Mouse (Mus musculus) mouse trophoblast stem cell (cell line): ENCODE measurements around the gene Itga7.

Experiments
- in situ Hi-C, 2 experiments: fragments of 300-500 bp; cut with MseI, MboI; formaldehyde crosslinking; loops; 2 replicates in 1 of 2; 3 replicates in 1 of 2; pipeline ENCODE4 v1.15.1; 2025

Gene Itga7

DNA sequence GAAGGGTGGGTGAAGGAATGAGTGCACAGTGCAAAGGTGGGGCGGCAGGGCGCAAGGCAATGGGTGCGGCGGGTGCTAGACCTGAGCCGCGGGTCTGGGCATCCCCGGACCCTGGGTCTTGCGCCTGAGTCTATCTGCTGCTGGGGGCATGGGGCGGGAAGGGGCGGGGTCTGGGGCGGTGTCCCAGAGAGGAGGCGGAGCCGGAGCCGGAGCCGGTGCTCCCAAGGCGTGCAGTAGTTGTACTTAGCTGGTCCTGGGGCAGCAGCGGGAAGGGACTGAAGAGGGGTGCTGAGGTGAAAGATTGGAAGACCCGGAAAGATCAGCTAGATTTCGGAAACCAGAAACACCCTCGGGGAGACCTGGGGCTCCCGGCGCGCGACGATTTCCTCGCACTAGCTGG, at the start of gene Itga7:
TSS of gene Itga7 (plus strand) at position 245 of the 400 bp plus-strand sequence.
- in situ Hi-C loops: no loop called here

DNA sequence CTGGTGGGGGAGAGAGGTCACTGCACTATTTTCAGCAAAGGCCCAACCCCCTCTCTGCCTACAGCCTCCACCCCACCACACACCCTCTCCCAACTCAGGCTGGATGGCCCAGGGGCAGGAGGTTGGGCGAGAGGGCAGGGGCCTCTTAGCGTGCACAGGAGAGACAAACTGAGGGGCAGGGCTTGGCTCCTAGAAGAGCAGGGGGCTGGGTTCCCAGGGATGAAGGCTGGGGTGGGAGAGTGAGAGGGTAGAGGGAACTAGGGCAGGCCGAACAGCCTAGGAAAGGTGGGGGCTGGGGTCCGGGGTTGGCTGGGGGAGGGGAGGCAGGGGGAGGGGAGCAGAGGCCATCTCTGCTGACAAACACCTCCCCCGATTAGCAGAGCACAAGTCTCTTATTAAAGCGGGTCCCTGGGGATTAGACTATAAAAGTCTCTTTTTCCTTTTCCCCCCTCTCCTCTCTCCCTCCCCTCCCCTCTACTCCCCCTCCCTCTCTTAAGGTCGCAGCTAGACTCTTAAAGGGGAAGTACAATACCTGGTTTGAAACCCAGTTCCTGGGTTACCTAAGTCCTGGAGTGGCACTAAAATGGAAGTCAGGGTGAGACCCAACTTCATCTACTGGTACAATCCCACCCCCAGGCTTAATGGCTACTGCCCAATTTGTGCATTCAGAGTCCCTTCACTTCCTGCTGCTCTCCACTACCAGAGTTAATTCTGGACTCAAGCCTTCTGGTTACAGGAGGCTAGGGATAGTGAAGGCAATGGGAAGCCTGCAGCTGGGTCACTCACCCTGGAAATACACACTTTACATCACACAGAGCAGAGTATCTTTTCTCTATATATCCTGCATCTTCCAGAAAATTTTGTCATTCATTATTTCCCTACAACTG, 44.4 kb upstream of the Itga7 start:
- in situ Hi-C loops: no loop called here

DNA sequence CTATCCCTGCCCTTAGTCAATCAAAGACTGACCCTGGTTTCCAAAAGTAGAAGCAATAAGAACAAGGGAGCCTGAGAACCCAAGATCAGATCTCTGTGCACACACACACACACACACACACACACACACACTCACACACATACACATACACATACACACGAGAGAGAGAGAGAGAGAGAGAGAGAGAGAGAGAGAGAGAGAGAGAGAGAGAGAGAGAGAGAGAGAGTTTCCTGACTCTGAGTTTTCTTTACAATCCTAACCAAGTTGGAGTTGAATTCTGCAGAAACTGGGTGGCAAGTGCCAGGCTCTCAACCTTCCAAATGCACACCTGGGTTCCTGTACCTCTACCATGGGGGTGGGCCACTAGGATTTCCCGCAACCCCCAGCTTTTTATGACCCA, 43.8 kb upstream of the Itga7 start:
- in situ Hi-C loops: no loop called here

DNA sequence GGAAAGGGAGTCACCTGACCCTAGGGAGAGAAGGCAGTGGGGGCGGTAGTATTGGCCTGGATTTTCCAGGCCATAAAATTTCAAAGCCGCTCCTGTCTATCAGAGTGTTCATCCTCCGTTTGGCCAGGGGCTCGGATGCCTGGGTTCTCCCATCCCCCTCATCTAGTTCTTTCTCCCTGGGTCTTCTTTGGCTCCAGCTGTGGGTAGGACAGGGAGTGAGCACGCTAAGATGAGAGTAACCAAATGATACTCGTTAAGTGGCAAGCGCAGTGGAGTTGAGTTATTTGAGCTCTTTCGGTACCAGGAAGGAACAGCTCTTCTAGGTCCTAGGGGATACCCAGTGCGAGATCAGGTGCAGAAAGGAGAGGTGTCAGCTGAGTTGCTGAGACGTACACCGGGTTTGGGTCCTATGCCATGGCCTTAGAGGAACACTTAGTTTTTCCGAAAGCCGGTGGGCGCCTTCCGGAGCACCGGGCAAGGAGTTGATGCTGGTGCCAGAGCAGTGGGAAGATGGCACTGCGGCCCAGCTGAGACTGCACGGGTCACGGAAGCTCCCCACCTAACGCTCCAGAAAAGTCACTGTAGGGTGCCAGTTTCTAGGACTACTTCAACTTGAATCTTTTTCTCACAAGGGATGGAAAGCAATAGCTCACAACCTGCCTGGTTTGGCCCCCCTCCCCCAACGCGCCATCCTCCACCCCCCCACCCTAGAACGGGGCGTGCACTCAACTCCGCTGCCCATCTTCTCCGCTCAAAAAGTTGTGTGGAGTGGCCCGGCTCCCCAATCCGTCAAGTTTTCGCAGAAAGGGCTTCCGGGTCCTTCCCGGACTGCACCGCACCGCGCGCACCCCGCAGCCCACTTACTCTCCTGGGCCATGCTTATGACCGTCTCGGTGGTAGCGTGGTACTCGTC, 43.0 kb upstream of the Itga7 start:
- in situ Hi-C loops: no loop called here

DNA sequence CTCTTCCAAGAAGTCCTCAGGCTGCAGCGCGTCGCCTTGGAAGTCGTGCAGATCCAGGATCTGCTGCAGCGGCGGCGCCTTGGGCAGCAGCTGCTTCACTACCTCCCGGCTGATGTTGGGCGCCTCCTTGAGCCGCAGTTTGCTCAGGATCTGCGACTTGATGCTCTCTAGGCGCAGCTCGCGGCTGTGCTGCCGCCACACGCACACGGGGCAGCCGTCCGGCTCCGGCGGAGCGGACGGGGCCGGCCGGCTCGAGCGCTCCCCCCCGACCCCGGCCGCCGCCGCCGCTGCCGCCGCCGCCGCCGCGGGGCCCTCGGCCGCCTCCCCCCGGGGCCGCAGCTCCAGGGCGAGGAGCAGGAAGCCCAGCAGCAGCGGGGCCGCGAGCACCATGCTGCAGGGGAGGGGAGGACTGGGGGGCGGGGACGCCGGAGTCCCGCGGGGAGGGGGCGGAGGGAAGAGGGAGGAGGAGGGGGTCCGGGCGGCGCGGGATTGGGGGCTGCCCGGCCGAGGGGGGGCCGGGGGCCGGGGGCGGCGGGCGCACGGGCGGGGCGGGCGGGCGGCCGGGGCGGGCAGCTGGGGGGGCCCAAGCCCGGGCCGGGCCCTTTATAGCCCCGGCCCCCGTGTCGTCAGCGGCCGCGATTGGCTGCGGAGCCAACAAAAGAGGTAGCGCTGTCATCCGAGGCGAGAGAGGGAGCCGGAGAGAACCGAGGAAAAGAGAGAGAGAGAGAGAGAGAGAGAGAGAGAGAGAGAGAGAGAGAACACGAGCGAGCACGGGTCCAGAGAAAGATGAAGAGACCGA, 42.1 kb upstream of the Itga7 start, which contains the start of gene Gdf11:
TSS of gene Gdf11 (minus strand) at position 423 of the 799 bp plus-strand sequence.
- in situ Hi-C loops: no loop called here

DNA sequence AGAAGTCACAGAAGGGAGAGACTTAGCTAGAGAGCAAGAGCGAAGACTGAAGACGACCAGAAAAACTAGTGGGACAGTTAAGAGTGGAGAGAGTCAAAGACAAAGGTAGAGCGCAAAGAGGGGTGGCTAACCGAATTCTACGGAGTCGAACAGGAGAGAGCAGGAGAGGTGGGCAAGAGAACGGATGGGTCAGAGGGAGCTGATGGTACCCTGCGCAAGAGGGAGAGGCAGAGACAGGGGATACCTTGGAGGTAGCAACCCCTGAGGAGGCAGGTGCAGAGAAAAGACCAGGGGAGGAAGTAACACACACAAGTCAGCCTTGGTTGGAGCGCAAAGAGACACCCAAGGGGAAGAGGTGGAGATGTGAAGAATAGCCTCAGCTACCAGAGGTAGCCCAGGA, 41.4 kb upstream of the Itga7 start:
- in situ Hi-C loops: no loop called here

DNA sequence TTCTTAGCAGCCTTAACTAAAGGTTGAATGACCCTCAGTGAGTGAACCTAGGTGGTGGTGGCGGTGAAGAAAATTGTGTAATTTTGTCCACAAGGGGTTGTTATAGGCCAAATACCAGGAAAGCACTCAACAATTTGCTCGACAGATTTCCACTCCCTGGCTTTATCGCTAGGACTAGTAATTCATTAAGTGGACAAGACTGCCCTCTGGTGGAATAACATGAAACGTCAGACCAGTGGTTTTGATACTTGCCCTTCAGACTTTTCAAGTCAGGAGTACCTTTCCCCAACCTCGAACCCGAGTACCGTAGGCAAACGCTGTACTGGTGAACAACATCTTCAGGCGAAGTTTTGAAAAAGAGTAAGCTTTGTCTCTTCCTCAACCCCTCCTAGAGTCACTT, 38.2 kb upstream of the Itga7 start:
- in situ Hi-C loops: no loop called here

DNA sequence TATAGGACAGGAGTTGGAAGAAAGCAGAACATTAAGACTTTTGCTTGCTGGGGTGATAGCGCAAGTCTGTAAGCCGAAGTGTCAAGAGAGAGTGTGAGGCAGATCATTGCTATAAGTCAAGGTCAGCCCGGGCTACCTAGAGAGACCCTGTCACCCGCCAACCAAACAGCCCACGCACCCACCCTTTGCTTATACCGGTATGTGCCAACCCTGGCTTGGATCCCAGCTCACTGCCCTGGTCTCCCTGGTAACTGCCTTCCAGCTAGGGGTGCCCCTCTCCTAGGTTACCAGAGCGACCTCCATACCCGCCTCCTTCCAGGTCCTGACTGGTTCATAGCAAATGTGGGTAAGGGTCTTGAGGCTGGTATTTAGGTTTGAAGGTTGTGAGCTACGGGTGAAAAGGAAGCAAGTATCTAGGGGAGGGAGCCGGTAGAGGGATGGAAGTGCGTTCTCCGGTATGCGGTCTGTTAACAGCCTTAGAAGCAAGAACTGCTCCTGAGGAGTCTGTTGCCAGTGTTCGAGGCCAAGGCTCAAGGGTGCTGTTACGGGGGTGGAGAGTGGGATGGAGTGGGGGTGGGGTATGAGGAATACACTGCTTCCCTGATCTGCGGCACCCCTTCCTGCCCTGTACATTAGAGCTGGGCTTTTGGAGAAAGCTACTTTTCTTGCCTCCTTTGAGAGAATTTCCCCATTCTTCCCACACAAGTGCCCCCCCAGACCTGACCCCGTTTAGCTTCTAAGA, 37.5 kb upstream of the Itga7 start:
- in situ Hi-C loops: no loop called here

DNA sequence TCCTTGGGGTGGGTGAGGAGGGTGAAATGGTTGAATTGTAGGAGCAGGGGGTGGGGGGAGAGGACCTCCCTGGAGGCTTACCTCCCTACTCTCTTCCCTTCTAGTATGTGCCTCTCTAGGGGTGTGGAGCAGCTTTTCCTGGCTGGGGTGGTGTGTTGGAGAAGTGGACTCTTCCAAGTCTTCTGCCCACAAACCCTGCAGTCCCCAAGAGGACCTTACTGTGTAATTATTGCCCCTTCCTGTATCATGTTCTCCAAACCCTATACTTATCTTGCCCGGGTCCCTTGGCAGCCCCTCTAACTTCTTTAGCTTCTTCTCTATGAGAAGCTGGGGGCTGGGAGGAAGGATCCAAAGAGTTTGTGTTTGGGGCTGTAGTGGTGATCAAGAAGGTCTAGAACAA, 36.8 kb upstream of the Itga7 start:
- in situ Hi-C loops: no loop called here

DNA sequence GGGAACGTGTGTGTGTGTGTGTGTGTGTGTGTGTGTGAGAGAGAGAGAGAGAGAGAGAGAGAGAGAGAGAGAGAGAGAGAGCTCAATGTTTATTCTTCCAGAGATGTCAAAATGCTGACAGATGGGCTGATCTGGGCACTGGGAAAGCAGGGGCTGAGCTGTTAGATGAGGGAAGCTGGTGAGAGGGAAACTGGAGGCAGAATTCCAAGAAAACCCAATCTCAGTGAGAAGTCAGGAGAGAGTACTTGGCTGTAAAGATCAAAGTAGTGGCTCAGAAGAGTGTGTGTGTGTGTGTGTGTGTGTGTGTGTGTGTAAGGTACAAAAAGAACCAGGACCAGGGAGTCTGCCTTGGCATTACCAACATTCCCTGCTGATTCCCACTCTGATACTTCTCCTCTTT, 36.1 kb upstream of the Itga7 start:
- in situ Hi-C loops: no loop called here

DNA sequence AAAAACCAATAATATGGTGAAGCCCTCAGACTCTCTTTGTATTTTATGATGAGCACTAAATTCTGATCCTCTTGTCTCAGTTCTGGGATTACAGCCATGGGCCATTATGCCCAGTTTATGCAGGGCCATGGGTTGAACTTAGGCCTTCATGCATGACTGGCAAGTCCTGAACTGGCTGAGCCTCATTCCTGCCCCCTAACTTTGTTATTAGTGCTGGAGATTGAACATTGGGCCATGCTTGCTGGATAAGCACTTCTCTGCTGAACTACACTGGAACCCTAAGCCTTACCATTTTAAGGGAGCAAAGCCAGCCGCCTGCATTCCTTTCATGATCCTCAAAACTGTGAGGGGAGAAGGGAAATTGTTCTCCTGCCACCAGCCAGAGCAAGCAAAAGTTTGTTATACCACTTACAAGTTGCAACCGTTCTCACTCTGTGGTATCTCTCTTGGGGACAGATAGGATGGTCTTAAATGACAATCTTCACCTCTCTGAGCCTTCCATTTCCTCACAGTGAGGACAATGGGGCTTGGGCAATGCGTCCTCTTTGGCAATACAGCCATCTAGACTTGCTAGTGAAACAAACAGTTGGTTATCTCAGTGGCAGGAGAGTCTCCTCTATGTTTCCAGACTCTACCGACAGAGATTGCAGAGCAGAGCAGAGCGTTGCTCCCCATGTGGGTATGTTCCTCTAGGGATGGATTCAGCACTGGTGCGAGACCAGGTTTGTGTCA, 33.7 kb upstream of the Itga7 start:
- in situ Hi-C loops: no loop called here

DNA sequence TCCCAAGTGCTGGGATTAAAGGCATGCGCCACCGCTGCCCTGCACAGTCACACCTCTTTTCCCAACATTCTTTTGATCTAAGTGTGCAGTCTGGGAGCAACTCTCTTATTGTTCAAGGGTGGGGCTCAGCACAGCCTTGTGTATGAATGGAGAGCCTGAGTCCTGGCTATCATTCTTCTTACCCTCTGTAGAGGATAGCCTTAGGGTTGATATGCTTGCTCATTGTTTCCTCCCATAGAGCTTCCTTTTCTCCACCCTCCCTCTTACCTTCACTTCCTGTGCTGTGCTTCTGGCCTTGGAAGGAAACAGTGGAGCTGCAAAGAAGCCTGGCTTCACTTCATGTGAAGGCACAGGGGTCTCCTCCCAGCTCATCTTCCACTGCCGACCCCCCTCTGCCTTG, 32.9 kb upstream of the Itga7 start, which contains the start of gene Cd63:
TSS of gene Cd63 (plus strand) at position 292 of the 400 bp plus-strand sequence.
- in situ Hi-C loops: no loop called here

DNA sequence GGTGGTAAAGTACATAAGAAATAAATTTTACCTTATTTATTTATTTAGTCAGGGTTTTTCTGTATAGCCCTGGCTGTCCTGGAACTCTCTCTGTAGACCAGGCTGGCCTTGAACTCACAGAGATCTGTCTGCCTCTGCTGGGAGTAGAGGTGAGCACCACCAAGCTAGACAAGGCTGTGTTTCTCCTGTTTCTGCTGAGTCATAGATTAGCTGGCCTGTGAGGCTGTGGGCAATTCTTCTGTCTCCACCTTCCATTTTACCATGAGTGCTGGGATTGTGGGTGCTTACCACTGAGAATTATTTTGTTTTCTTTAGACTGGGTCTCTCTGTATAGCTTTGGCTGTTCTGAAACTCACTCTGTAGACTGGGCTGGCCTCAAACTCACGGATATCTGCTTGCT, 32.2 kb upstream of the Itga7 start:
- in situ Hi-C loops: no loop called here

DNA sequence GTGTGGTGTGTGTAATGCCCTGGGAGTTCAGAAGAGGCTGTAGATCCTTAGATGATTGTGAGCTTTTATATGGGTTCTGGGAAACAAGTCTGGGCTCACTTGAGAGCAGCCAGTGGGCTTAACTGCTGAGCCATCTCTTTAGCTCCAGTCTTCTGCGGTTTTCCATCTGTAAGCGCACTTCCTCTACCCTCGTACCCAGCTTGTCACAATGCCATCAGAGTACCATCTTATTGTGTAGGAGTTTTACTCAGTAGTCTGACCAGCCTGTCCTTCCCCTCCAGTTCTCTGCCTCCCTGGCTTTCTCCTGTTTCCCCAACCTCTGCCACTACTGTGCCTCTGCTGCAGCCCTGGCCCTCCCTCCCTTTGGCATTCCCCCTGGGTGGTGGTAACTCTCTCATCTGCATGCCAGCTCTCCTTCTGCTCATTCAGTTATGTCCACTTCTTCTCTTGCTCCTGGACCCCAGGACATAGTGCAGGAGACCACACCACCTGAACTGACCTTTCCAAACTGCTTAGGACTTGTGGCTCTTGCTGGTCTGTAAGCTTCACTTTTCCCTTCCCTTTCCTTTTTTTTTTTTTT, 31.1 kb upstream of the Itga7 start:
- in situ Hi-C loops: no loop called here

DNA sequence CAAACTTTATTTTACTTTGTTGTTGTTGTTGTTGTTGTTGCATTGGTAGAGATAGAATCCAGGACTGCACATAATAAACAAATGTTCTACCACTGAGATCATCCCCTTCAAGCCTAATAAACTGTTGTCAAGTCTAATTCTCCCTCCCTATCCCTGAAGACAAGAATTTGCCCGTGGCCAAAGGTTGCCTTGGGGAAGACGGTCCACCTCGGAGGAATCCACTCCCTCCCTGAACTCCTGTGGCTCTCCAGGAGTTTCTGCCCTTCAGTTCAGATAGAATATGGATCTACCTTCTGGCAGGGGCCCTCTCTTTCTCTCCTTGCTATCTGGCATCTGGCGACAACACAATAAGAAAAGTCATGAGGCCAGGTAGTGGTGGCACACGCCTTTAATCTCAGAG, 28.8 kb upstream of the Itga7 start:
- in situ Hi-C loops: no loop called here

DNA sequence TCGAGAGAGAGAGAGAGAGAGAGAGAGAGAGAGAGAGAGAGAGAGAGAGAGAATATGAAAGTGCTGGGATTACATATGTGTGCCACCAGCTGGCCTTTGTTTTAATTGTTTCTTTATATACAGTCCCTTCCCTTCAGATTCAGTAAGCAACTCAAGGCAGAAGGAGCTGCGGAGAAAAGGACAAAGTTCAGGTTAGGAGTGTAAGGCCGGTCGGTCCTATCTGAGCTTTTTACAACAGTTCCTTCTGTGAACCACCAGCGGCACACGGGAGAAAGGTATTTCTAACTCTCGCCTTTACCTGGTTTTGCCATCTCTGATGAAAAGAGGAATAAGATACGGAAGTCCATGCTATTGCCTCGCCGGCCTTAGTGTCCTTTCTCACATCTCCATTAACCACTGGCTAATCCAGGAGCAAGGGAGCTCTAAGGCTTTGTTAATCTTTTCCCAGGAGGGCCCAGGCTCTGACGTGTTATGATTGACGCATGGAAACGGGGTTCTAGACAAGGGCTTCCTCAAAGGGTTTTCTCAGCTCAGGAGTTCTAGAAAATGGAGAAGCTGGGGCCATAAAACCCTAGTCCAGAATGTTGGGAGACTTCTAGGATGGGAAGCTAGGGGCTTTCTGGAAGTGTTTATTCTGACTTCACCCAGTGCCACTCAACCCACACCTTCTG, 24.7 kb upstream of the Itga7 start:
- in situ Hi-C loops: no loop called here

DNA sequence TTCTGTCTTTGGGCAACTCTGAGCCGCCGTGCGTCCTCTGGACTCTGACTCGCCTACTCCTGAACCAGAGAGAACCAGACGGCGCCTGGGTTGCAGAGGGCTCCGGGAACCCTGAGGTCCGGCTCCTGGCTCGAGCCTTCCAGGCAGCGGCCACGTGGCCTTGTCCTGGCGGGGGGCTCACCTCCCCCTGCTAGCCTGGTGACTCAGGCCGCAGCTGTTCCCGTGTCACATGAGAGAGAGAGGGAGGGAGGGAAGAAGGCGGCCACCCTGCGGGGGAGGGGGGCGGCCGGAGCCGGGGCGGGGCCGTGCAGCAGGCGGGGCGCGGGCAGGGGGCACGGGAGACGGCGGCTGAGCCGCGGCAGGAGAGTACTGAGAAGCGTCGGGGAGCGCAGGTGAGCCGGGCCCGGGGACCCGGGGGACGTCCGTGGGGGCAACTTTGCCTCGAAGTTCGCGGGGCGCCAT, 24.0 kb upstream of the Itga7 start:
- in situ Hi-C loops: loop anchor here in 1 of 2 experiments (10.0 kb wide), 1 partner anchor 65 kb away; no protein-coding TSS in a partner anchor

DNA sequence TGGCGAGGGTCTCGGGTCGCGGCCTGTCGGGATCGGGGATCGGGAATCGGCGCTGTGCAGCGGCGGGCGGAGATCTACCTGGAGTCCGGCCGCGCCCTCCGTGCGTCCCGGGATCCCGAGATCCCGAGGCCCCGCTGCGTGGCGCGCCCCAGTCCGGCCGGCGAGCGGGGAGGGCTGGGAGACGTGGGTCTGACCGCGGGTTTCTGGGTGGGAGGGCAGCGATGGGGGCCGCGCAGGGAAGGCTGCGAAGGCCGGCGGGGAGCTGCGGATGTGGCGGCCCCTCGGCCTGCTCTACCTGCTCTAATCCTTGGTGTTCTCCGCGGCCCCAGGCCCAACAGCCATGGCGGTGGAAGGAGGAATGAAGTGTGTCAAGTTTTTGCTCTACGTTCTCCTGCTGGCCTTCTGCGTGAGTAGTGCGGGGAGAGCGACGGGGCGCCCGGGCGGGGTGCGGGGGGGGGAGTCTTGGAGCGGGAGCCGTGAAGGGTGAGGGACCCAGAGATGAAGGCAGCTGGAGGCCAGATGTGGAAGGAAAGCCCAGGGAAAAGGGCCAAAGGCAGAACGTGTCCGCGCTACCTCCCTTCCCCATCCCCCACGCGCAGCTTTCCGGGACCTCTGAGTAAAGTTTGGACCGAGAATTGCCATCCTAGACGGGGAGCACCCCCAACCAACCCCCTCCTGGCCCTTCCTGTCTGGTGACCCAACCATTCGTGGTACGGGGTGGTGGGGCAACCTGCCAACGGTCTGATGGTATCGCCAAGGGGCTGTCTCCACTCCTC, 23.4 kb upstream of the Itga7 start:
- in situ Hi-C loops: loop anchor here in 1 of 2 experiments (10.0 kb wide), 1 partner anchor 65 kb away; no protein-coding TSS in a partner anchor
